Mouse (Mus musculus) ES-Bruce4 (cell line): ENCODE measurements around the gene Angptl3. TPM values are rescaled to one million over a fixed set of nuclear protein-coding genes. Genes with fewer than 3 reads are reported as not detected.

Experiments
- H3K27ac ChIP-seq: 2 replicates; pipeline ENCODE4 v1.5.1; 2012; ENCODE audit warnings: low read length, inconsistent platforms; ENCODE audit not compliant: insufficient read depth
- H3K27me3 ChIP-seq: 2 replicates; pipeline ENCODE4 v1.6.1; 2012; ENCODE audit warnings: mild to moderate bottlenecking, low read length, inconsistent platforms; ENCODE audit not compliant: control insufficient read depth, poor library complexity, insufficient read depth, severe bottlenecking
- H3K36me3 ChIP-seq: 2 replicates; pipeline ENCODE4 v1.6.1; 2012; ENCODE audit warnings: inconsistent platforms, mild to moderate bottlenecking, low read length, moderate library complexity; ENCODE audit not compliant: control insufficient read depth, poor library complexity, insufficient read depth, severe bottlenecking
- H3K4me1 ChIP-seq: one replicate; pipeline ENCODE4 v1.8.1; 2011; ENCODE audit warnings: low read length; ENCODE audit not compliant: control insufficient read depth, insufficient read depth
- H3K4me3 ChIP-seq: 2 replicates; pipeline ENCODE4 v1.5.1; 2011; ENCODE audit warnings: low read depth, mild to moderate bottlenecking, low read length
- H3K9ac ChIP-seq: 2 replicates; pipeline ENCODE4 v1.6.1; 2012; ENCODE audit warnings: low read depth, mild to moderate bottlenecking, inconsistent platforms; ENCODE audit not compliant: poor library complexity, severe bottlenecking
- H3K9me3 ChIP-seq: replicated peaks from 2 replicates; pipeline ENCODE4 v1.6.1; 2012; ENCODE audit warnings: mild to moderate bottlenecking, low read length, inconsistent platforms; ENCODE audit not compliant: control insufficient read depth, poor library complexity, insufficient read depth, severe bottlenecking
- CTCF ChIP-seq: IDR thresholded peaks from one replicate; pipeline ENCODE4 v1.8.1; 2011; ENCODE audit warnings: low read depth, low read length
- EP300 ChIP-seq: IDR thresholded peaks from 2 replicates; pipeline ENCODE4 v1.6.1; 2011; ENCODE audit warnings: low read depth, low read length; ENCODE audit not compliant: insufficient read depth
- POLR2A ChIP-seq: IDR thresholded peaks from one replicate; pipeline ENCODE4 v1.8.1; 2011; ENCODE audit warnings: low read length; ENCODE audit not compliant: insufficient read depth
- polyA plus RNA-seq: library from polyadenylated mRNA; stranded (reverse); fragments of >200 nt; gene quantifications from 2 replicates; pipeline ENCODE4 v1.2.4, GENCODE M21; 2011; ENCODE audit warnings: low read depth; ENCODE audit not compliant: missing spikeins, insufficient read depth, insufficient read length

Angptl3 gene
- polyA plus RNA-seq, 1 experiment: not detected

- no peaks in the 10 kb centered on the region for H3K9me3 ChIP-seq
- H3K27me3 ChIP-seq: no peaks in the 10 kb centered on the region
- no peak overlapping the region for H3K27ac ChIP-seq
- no peaks in the 10 kb centered on the region; the same call in 1 of the 2 replicates for H3K36me3 ChIP-seq
- H3K9ac ChIP-seq: no peak overlapping the region
- no peaks in the 10 kb centered on the region for H3K4me1 ChIP-seq
- H3K4me3 ChIP-seq: no peak overlapping the region
- TF ChIP-seq POLR2A (no peak), CTCF (no peak), EP300 (no peak)
Measured at GRCm38 (mm10) chr4:99064524-99064923, 33.8 kb downstream of the Angptl3 start.

DNA sequence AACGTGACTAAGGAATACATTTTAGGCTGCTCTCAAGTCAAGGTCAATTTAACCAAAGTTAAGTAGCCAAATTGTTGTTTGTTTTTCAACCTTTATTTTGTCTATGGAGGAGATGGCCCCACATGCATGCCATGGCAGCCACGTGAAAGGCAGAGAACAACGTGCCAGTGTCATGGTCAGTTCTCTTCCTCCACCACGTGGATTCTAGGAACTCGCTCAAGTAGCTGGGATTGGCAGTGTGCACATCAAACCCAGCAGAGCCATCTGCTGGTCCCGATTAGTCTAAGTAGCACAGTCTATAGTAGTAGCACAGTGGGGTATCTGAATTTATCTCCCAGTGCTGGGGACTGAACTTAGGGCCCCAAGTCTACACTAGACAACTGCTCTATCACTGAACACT, 38.1 kb downstream of the Angptl3 start:
- Histone ChIP-seq H3K9ac (no peak overlapping the region), H3K27ac (no peak overlapping the region), H3K4me3 (no peak overlapping the region), H3K27me3 (no peaks in the 10 kb centered on the region), H3K36me3 (peaks cover 5% of the 10 kb centered on the region), H3K9me3 (no peaks in the 10 kb centered on the region), H3K4me1 (no peaks in the 10 kb centered on the region)
- TF ChIP-seq CTCF (no peak), EP300 (no peak), POLR2A (no peak)

- H3K9me3 ChIP-seq: no peaks in the 10 kb centered on the region
- H3K27me3 ChIP-seq: no peaks in the 10 kb centered on the region
- H3K4me3 ChIP-seq: no peak overlapping the region
- no peaks in the 10 kb centered on the region; the same call in 1 of the 2 replicates for H3K36me3 ChIP-seq
- H3K9ac ChIP-seq: no peak overlapping the region
- TF ChIP-seq EP300 (no peak), POLR2A (no peak), CTCF (no peak)
- no peak overlapping the region for H3K27ac ChIP-seq
- no peaks in the 10 kb centered on the region for H3K4me1 ChIP-seq
Measured at GRCm38 (mm10) chr4:99078005-99078404, 47.3 kb downstream of the Angptl3 start.

DNA sequence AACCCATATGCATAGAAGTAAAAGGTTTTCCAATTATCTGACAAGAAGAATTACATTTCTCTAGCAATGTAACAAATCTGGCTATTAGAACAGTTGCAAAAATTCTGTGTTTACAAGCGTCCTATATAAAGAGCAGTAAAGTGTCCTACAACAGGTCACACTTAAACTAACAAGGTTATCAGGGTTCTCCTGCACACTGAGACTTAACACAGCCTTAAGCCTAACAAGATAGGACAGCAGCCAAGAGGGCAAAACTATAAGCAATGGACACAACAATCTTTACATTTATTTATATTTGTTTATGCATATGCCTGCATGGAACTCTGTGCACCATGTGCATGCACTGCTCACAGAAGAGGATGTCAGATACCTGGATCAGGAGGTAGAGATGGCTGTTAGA, 50.4 kb downstream of the Angptl3 start:
- H3K4me3 ChIP-seq: no peak overlapping the region
- no peaks in the 10 kb centered on the region; the same call in 1 of the 2 replicates for H3K36me3 ChIP-seq
- no peak overlapping the region for H3K9ac ChIP-seq
- no peaks in the 10 kb centered on the region for H3K4me1 ChIP-seq
- H3K9me3 ChIP-seq: no peaks in the 10 kb centered on the region
- TF ChIP-seq EP300: no peak
- TF ChIP-seq POLR2A: no peak
- TF ChIP-seq CTCF: no peak
- H3K27ac ChIP-seq: no peak overlapping the region
- no peaks in the 10 kb centered on the region for H3K27me3 ChIP-seq

DNA sequence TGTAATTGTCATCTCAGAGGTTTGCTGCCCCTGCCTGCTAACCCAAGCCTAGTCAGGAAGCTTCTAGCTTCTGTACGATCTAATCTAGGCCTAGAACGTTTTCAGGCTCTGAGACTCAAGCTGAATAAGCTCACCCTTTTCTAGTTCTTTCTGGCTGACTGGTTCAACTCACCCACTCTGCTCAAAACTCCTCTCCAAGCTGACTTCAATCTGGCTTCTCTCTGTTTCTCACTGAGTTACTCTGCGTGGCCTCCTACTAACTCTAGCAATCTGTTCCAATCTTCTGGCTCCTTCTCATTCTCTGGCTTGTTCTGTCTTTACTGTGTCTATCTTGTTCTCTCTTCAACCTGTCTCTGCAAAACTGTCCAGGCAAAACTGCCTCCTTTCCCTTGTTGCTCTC, 53.1 kb downstream of the Angptl3 start:
- Histone ChIP-seq H3K36me3 (no peaks in the 10 kb centered on the region; the same call in 1 of the 2 replicates), H3K9me3 (no peaks in the 10 kb centered on the region), H3K27me3 (no peaks in the 10 kb centered on the region), H3K4me1 (no peaks in the 10 kb centered on the region), H3K9ac (no peak overlapping the region), H3K4me3 (no peak overlapping the region), H3K27ac (no peak overlapping the region)
- TF ChIP-seq POLR2A: no peak
- TF ChIP-seq EP300: no peak
- TF ChIP-seq CTCF: no peak

DNA sequence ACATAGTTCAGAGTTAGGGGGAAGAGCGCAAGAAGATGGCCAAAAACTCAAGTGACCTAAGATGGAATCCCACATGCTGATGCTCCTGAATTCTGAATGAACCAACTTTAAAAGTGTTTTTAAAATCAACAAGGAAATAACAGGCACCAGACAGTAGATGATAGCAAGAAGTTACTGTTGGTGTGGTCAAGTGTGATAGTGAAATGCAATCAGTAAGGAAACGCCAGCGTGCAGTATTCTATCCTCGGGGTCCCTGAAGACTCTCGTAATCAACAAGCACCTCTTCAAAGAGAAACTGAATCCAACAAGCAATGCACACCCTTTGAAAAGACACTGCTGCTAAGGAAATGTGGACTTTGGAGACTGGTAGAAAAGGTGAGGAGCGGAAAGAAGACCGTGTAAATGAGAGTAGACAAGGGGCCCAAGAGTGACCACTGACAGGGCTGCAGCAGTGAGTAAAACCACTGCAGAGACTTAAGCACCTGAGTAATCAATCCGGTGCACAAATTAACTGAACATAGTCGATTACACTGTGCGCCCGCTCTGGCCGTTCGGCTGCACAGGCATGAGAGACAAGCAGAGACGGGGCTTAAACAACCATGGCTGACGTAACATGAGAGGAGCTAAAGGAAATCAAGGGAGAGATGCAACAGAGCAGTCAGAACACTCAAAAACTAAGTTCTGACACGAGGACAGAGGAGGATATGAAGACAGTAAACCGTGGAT, 57.2 kb downstream of the Angptl3 start:
- Histone ChIP-seq H3K4me3 (no peak overlapping the region), H3K36me3 (no peaks in the 10 kb centered on the region), H3K27ac (no peak overlapping the region), H3K9me3 (no peaks in the 10 kb centered on the region), H3K9ac (no peak overlapping the region), H3K4me1 (peaks cover 4% of the 10 kb centered on the region), H3K27me3 (no peaks in the 10 kb centered on the region)
- TF ChIP-seq EP300: no peak
